Comparison of ENCODE assay signal across 11 mouse cellular contexts in the genomic region with DNA sequence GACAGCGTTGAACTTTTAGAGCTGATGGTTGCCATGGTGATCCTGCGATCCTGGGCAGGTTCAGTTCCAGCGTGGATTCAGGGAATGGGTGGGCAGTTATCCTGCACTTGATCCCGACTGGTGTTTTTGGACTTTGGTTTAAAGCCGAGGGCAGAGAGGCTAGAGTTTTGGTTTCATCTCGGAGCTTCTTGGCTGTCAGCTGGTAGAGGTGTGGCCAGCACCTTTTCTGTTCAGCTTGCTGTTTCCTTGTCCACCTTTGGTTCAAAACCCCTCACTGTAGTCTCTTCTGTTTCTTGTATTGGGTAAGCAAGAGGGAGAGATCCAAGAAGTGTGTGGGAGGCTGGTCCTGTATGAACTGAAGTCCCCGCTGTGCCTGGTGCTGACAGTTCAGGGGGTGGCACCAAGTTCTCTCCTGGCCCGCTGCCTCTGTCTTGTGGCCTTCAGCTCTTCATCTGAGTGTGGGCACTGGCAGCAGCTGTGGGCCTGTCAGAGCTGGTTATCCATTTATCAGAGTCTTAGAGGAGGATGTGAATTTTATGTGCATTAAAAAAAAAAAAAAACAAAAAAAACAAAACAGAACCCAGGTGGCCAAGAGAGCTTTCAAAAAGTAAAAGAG.
A peak's percentile ranks its signal among the peaks of the same experiment; 100 is the strongest.
DNase-seq lines count a peak whose midpoint lies in the region; ATAC-seq and TF ChIP-seq lines count a peak whose summit lies in the region.
"Had no signal": no experiment of that assay in that cellular context is flagged by ENCODE, and none has a peak within 500 bp of the region (broad histone marks: within the 10 kb centered on the region; RNA-seq: fewer than 3 reads in every experiment).

No protein-coding gene starts in this region.

- H3K27ac ChIP-seq in hindbrain, embryonic 13.5 days = peak overlapping the region; percentile 12; the same call in 1 of the 2 replicates
- H3K27ac ChIP-seq in hindbrain, embryonic 16.5 days (ENCODE audit: low read depth, low read length) = no peak overlapping the region
- H3K27ac ChIP-seq in kidney, embryonic 15.5 days = peak overlapping the region; percentile 59; the same call in 1 of the 2 replicates
- H3K27ac ChIP-seq: limb, embryonic 13.5 days; neural tube, embryonic 15.5 days had no signal

- 36% methylated on average over 8 of the region's 8 CpGs for WGBS in hindbrain, embryonic 13.5 days
- WGBS in hindbrain, embryonic 16.5 days = 36% methylated on average over 8 of the region's 8 CpGs
- WGBS in kidney, embryonic 15.5 days = 34% methylated on average over 8 of the region's 8 CpGs

- DNase-seq in brain, adult 2 months (ENCODE audit: low read depth, low spot score) = peak; percentile 76
- no peak for DNase-seq in thymus, adult 18-20 months

- H3K4me1 ChIP-seq in hindbrain, embryonic 13.5 days (replicated peaks) = peaks cover 47% of the 10 kb centered on the region
- H3K4me1 ChIP-seq in hindbrain, embryonic 16.5 days (ENCODE audit: control insufficient read depth, insufficient read depth, low read depth, low read length) = peaks cover 2% of the 10 kb centered on the region
- H3K4me1 ChIP-seq in E14TG2a.4 (replicated peaks; ENCODE audit: low read depth, low read length) = peaks cover 57% of the 10 kb centered on the region
- H3K4me1 ChIP-seq in kidney, embryonic 15.5 days = peaks cover 59% of the 10 kb centered on the region

- TF ChIP-seq CTCF in E14TG2a.4 (conservative IDR thresholded peaks at IDR 0.05; ENCODE audit: low read length) = no peak

- ATAC-seq in hindbrain, embryonic 13.5 days (ENCODE audit: low FRiP score) = no peak
- no peak for ATAC-seq in hindbrain, embryonic 16.5 days
- ATAC-seq in kidney, embryonic 15.5 days (replicated peaks; ENCODE audit: low FRiP score) = no peak
- no peak for ATAC-seq in granulocyte monocyte progenitor cell, adult 5-6 weeks (replicated peaks; ENCODE audit: poor library complexity, severe bottlenecking)
- ATAC-seq in erythroid progenitor cell, adult 5-6 weeks (replicated peaks; ENCODE audit: low FRiP score, poor library complexity, severe bottlenecking) = no peak

- no peaks in the 10 kb centered on the region for H3K27me3 ChIP-seq in hindbrain, embryonic 13.5 days
- no peaks in the 10 kb centered on the region for H3K27me3 ChIP-seq in hindbrain, embryonic 16.5 days (replicated peaks; ENCODE audit: control insufficient read depth, insufficient read depth, low read length)
- no peaks in the 10 kb centered on the region for H3K27me3 ChIP-seq in E14TG2a.4 (ENCODE audit: insufficient read depth, low read length)
- no peaks in the 10 kb centered on the region for H3K27me3 ChIP-seq in kidney, embryonic 15.5 days
- H3K27me3 ChIP-seq: limb, embryonic 13.5 days; neural tube, embryonic 15.5 days had no signal

- no peak overlapping the region for H3K4me2 ChIP-seq in hindbrain, embryonic 13.5 days
- no peak overlapping the region for H3K4me2 ChIP-seq in hindbrain, embryonic 16.5 days (ENCODE audit: low read length)
- no peak overlapping the region for H3K4me2 ChIP-seq in kidney, embryonic 15.5 days
- H3K4me2 ChIP-seq: limb, embryonic 13.5 days; neural tube, embryonic 15.5 days had no signal

- peak overlapping the region; percentile 13; the same call in 1 of the 2 replicates for H3K9ac ChIP-seq in hindbrain, embryonic 13.5 days
- no peak overlapping the region for H3K9ac ChIP-seq in hindbrain, embryonic 16.5 days (ENCODE audit: low read depth, low read length)
- no peak overlapping the region for H3K9ac ChIP-seq in kidney, embryonic 15.5 days
- H3K9ac ChIP-seq: limb, embryonic 13.5 days; neural tube, embryonic 15.5 days had no signal

- H3K36me3 ChIP-seq in hindbrain, embryonic 13.5 days = no peaks in the 10 kb centered on the region
- no peaks in the 10 kb centered on the region for H3K36me3 ChIP-seq in hindbrain, embryonic 16.5 days (ENCODE audit: control insufficient read depth, insufficient read depth, low read length)
- no peaks in the 10 kb centered on the region for H3K36me3 ChIP-seq in E14TG2a.4 (ENCODE audit: insufficient read depth, low read length)
- no peaks in the 10 kb centered on the region for H3K36me3 ChIP-seq in kidney, embryonic 15.5 days
- H3K36me3 ChIP-seq: G1E; limb, embryonic 13.5 days; neural tube, embryonic 15.5 days had no signal

- H3K9me3 ChIP-seq in hindbrain, embryonic 13.5 days = no peaks in the 10 kb centered on the region
- no peaks in the 10 kb centered on the region for H3K9me3 ChIP-seq in hindbrain, embryonic 16.5 days (ENCODE audit: control insufficient read depth, low read length)
- no peaks in the 10 kb centered on the region for H3K9me3 ChIP-seq in E14TG2a.4 (ENCODE audit: low read length)
- H3K9me3 ChIP-seq in kidney, embryonic 15.5 days (replicated peaks) = no peaks in the 10 kb centered on the region
- H3K9me3 ChIP-seq: limb, embryonic 13.5 days; neural tube, embryonic 15.5 days had no signal

- no peak overlapping the region for H3K4me3 ChIP-seq in hindbrain, embryonic 13.5 days
- no peak overlapping the region for H3K4me3 ChIP-seq in hindbrain, embryonic 16.5 days (ENCODE audit: low read length)
- 0 out of 2 replicates have a peak overlapping the region, but pooled peaks have one; percentile 7 for H3K4me3 ChIP-seq in E14TG2a.4 (replicated peaks; ENCODE audit: low read length)
- no peak overlapping the region for H3K4me3 ChIP-seq in kidney, embryonic 15.5 days (replicated peaks)
- H3K4me3 ChIP-seq: limb, embryonic 13.5 days; neural tube, embryonic 15.5 days had no signal
